Mouse (Mus musculus): ENCODE measurements around the gene Ppp1r2. TPM values are rescaled to one million over a fixed set of nuclear protein-coding genes. Genes with fewer than 3 reads are reported as not detected.

Ppp1r2 gene
- total and polyA plus RNA-seq, 3 experiments, result 33.8 to 75.4 (median 62.4) TPM

DNA sequence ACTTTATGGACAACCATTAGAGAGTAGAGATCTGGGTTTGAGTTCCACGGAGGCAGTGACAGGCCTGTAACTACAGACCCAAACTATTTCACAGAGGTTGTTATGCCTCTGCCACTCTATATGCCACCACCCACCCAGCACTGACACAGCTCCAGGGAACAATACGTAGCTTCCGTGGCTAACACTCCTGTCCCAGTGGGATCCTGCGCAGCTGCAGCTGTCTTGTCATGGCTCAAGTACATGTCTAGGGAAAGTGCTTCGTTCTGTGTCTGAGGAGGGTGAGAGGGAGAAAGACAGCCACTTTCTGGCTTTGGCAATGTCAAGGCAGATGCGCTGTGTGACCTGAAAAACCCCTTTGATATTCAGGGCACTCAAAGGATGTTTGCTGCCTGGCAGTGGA, 61.6 kb downstream of the Ppp1r2 start:
- H3K4me2 ChIP-seq (ENCODE audit: insufficient read depth, low read depth, poor library complexity, severe bottlenecking), result no peak overlapping the region
- no peaks in the 10 kb centered on the region for H3K27me3 ChIP-seq (replicated peaks)
- H3K9me3 ChIP-seq (replicated peaks; ENCODE audit: low read length), result peaks cover 16% of the 10 kb centered on the region
- no peaks in the 10 kb centered on the region for H3K36me3 ChIP-seq (replicated peaks in 1 of 2; ENCODE audit: control insufficient read depth in 1 of 2, insufficient read depth in 1 of 2, low read length in 1 of 2)
- no peak for DNase-seq (ENCODE audit: extremely low read depth)
- no peak overlapping the region for H3K27ac ChIP-seq (ENCODE audit: insufficient read depth, low read depth)
- dilution Hi-C loops (cut with MboI; ENCODE audit: extremely low pct_ligation_motif_present, extremely low pct_unique_long_range_greater_than_20kb, low sequenced_read_pairs), result no loop called here
- no peak overlapping the region for H3K4me3 ChIP-seq (replicated peaks in 1 of 3; ENCODE audit: low read depth in 2 of 3, low read length in 2 of 3, poor library complexity in 1 of 3)
- TF ChIP-seq NELFE (IDR thresholded peaks at IDR 0.05; ENCODE audit: low read depth, low read length) (no peak), GABPA (IDR thresholded peaks at IDR 0.05; ENCODE audit: insufficient replicate concordance, low read depth, low read length) (no peak), CTCF (conservative IDR thresholded peaks at IDR 0.05 in 1 of 2, IDR thresholded peaks at IDR 0.05 in 1 of 2; ENCODE audit: low read depth in 2 of 2, low read length in 2 of 2) (no peak), USF1 (IDR thresholded peaks at IDR 0.05; ENCODE audit: low read depth, low read length) (no peak), JUN (IDR thresholded peaks at IDR 0.05; ENCODE audit: insufficient read depth, low read depth, low read length) (no peak), RCOR1 (conservative IDR thresholded peaks at IDR 0.05; ENCODE audit: low read depth, low read length) (no peak), SMC3 (IDR thresholded peaks at IDR 0.05; ENCODE audit: low read depth, low read length) (no peak), IRF4 (IDR thresholded peaks at IDR 0.05; ENCODE audit: low read depth, low read length) (no peak), TCF12 (IDR thresholded peaks at IDR 0.05; ENCODE audit: low read depth, low read length) (no peak), JUND (conservative IDR thresholded peaks at IDR 0.05; ENCODE audit: low read depth, low read length) (no peak), MAFK (IDR thresholded peaks at IDR 0.05; ENCODE audit: insufficient replicate concordance, low read length) (no peak), MXI1 (IDR thresholded peaks at IDR 0.05; ENCODE audit: low read depth, low read length) (no peak), BHLHE40 (IDR thresholded peaks at IDR 0.05; ENCODE audit: low read depth, low read length) (no peak)
- in situ Hi-C loops (cut with MboI; ENCODE audit: low pct_ligation_motif_present, low pct_unique_long_range_greater_than_20kb, low sequenced_read_pairs), result no loop called here
- no peaks in the 10 kb centered on the region for H3K79me2 ChIP-seq (replicated peaks; ENCODE audit: control insufficient read depth, extremely low read depth, insufficient read depth, poor library complexity, severe bottlenecking)
- no peak overlapping the region for H3K9ac ChIP-seq (ENCODE audit: insufficient read depth, low read depth)
- H3K4me1 ChIP-seq (ENCODE audit: control insufficient read depth in 1 of 2, insufficient read depth in 2 of 2), result peaks cover 0 to 4% of the 10 kb centered on the region in 2 experiments; a peak in 2 of 4 replicates

GRCm38 (mm10) chr16:31211503-31211902, 63.6 kb downstream of the Ppp1r2 start:
- no peaks in the 10 kb centered on the region for H3K27me3 ChIP-seq (replicated peaks)
- DNase-seq (ENCODE audit: extremely low read depth), result no peak

DNA sequence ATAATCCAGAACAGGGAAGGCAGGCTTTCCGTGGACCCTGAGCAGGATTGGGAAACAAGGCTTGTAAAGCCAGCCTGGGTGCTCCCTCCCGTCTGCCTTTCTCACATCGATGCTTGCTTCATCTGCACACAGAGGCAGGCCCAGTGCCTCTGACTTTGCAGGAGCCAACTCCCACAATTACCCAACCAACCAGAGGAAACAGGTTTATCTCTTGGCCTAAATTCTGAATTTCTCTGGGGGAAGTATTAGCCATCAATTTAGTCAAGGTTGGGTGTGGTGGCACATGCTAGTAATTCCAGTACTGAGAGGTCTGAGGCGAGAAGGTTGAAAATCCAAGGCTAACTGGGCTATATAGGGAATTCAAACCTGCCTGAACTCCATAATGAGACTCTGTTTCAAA, 64.6 kb downstream of the Ppp1r2 start:
- Histone ChIP-seq H3K9ac (ENCODE audit: insufficient read depth, low read depth) (no peak overlapping the region), H3K79me2 (replicated peaks; ENCODE audit: control insufficient read depth, extremely low read depth, insufficient read depth, poor library complexity, severe bottlenecking) (no peaks in the 10 kb centered on the region), H3K4me1 (ENCODE audit: control insufficient read depth in 1 of 2, insufficient read depth in 2 of 2) (peaks cover 1 to 10% of the 10 kb centered on the region in 2 experiments; a peak in 3 of 4 replicates), H3K4me3 (replicated peaks in 1 of 3; ENCODE audit: low read depth in 2 of 3, low read length in 2 of 3, poor library complexity in 1 of 3) (no peak overlapping the region), H3K27me3 (replicated peaks) (no peaks in the 10 kb centered on the region), H3K36me3 (replicated peaks in 1 of 2; ENCODE audit: control insufficient read depth in 1 of 2, insufficient read depth in 1 of 2, low read length in 1 of 2) (no peaks in the 10 kb centered on the region), H3K27ac (ENCODE audit: insufficient read depth, low read depth) (no peak overlapping the region), H3K9me3 (replicated peaks; ENCODE audit: low read length) (peaks cover 7% of the 10 kb centered on the region), H3K4me2 (ENCODE audit: insufficient read depth, low read depth, poor library complexity, severe bottlenecking) (no peak overlapping the region)
- dilution Hi-C loops (cut with MboI; ENCODE audit: extremely low pct_ligation_motif_present, extremely low pct_unique_long_range_greater_than_20kb, low sequenced_read_pairs) (no loop called here), in situ Hi-C loops (cut with MboI; ENCODE audit: low pct_ligation_motif_present, low pct_unique_long_range_greater_than_20kb, low sequenced_read_pairs) (no loop called here)
- no peak for DNase-seq (ENCODE audit: extremely low read depth)
- TF ChIP-seq PAX5 (IDR thresholded peaks at IDR 0.05; ENCODE audit: low read length), result no peak
- TF ChIP-seq HCFC1 (IDR thresholded peaks at IDR 0.05; ENCODE audit: low read depth, low read length), result no peak
- no peak for TF ChIP-seq SMC3 (IDR thresholded peaks at IDR 0.05; ENCODE audit: low read depth, low read length)
- TF ChIP-seq ETS1 (conservative IDR thresholded peaks at IDR 0.05; ENCODE audit: low read depth, low read length), result no peak
- no peak for TF ChIP-seq MAX (IDR thresholded peaks at IDR 0.05; ENCODE audit: low read length)
- TF ChIP-seq POLR2AphosphoS2 (IDR thresholded peaks at IDR 0.05; ENCODE audit: low read depth, low read length), result no peak
- no peak for TF ChIP-seq CHD2 (IDR thresholded peaks at IDR 0.05; ENCODE audit: low read length)
- no peak for TF ChIP-seq NELFE (IDR thresholded peaks at IDR 0.05; ENCODE audit: low read depth, low read length)
- no peak for TF ChIP-seq ZC3H11A (IDR thresholded peaks at IDR 0.05; ENCODE audit: low read depth, low read length)
- no peak for TF ChIP-seq UBTF (IDR thresholded peaks at IDR 0.05; ENCODE audit: low read depth, low read length)
- TF ChIP-seq TCF12 (IDR thresholded peaks at IDR 0.05; ENCODE audit: low read depth, low read length), result no peak
- no peak for TF ChIP-seq ZKSCAN1 (IDR thresholded peaks at IDR 0.05; ENCODE audit: borderline replicate concordance, low read depth, low read length)
- TF ChIP-seq ELF1 (IDR thresholded peaks at IDR 0.05; ENCODE audit: low read depth, low read length), result no peak
- TF ChIP-seq CHD1 (IDR thresholded peaks at IDR 0.05; ENCODE audit: low read depth, low read length), result no peak
- TF ChIP-seq MAFK (IDR thresholded peaks at IDR 0.05; ENCODE audit: insufficient replicate concordance, low read length), result no peak
- TF ChIP-seq USF2 (conservative IDR thresholded peaks at IDR 0.05; ENCODE audit: low read depth, low read length), result no peak
- TF ChIP-seq MAZ (IDR thresholded peaks at IDR 0.05; ENCODE audit: low read depth, low read length), result no peak

More at GRCm38 (mm10) chr16:31211503-31211902, 63.6 kb downstream of the Ppp1r2 start:
- Histone ChIP-seq H3K27ac (ENCODE audit: insufficient read depth, low read depth) (no peak overlapping the region), H3K4me2 (ENCODE audit: insufficient read depth, low read depth, poor library complexity, severe bottlenecking) (peak overlapping the region; percentile 51), H3K9me3 (replicated peaks; ENCODE audit: low read length) (peaks cover 13% of the 10 kb centered on the region), H3K79me2 (replicated peaks; ENCODE audit: control insufficient read depth, extremely low read depth, insufficient read depth, poor library complexity, severe bottlenecking) (no peaks in the 10 kb centered on the region), H3K9ac (ENCODE audit: insufficient read depth, low read depth) (no peak overlapping the region), H3K4me1 (ENCODE audit: control insufficient read depth in 1 of 2, insufficient read depth in 2 of 2) (peaks cover 0 to 4% of the 10 kb centered on the region in 2 experiments; a peak in 2 of 4 replicates), H3K36me3 (replicated peaks in 1 of 2; ENCODE audit: control insufficient read depth in 1 of 2, insufficient read depth in 1 of 2, low read length in 1 of 2) (no peaks in the 10 kb centered on the region), H3K4me3 (replicated peaks in 1 of 3; ENCODE audit: low read depth in 2 of 3, low read length in 2 of 3, poor library complexity in 1 of 3) (no peak overlapping the region)
- TF ChIP-seq POLR2AphosphoS2 (IDR thresholded peaks at IDR 0.05; ENCODE audit: low read depth, low read length) (no peak), IRF4 (IDR thresholded peaks at IDR 0.05; ENCODE audit: low read depth, low read length) (0 out of 2 replicates have a peak, but pooled peaks have one; percentile 7)
- in situ Hi-C loops (cut with MboI; ENCODE audit: low pct_ligation_motif_present, low pct_unique_long_range_greater_than_20kb, low sequenced_read_pairs), result no loop called here
- dilution Hi-C loops (cut with MboI; ENCODE audit: extremely low pct_ligation_motif_present, extremely low pct_unique_long_range_greater_than_20kb, low sequenced_read_pairs), result no loop called here

All from CH12.LX (cell line).